Mouse (Mus musculus): ENCODE measurements around the gene Podn.

Gene Podn

DNA sequence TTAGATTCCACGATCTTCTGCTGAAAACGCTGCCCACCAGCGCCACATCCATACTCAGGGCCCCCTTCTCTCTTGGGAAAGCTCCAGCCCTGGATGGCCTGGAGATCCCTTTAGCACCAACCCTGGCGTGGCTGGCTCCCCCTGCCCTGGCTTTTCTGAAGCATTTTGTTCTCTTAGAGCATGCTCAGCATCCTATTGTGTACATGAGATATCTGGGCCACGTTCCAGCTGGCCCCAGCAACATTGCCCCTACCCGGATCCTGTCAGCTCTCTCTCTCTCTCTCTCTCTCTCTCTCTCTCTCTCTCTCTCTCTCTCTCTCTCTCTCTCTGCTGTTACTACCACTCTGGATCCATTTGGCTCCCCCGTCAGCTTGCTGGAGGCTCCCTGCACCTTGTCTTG lies 90.9 kb downstream of the Podn start:
- no peak for DNase-seq (ENCODE audit: low read depth, low spot score)

DNA sequence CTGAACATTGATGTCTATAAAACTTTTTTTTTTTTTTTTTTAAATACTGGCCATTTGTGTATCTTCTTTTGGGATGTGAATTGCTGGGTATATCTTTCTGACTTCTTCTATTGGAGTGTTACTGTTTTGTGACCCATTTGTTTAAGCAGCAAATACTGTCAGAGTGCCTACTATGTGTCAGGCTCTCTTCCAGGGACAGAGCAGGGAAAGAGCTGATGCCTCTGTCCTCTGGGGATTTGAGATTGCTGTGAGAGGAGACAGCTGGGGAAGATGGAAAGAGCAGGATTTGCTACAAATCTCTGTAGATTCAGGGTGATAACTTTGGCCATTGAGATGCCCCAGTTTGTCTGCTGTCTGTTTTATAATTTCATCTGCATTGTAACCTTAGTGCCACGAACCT lies 96.9 kb downstream of the Podn start:
- DNase-seq (ENCODE audit: low read depth, low spot score), result no peak

GRCm38 (mm10) chr4:107998641-107999332 lies 97.5 kb downstream of the Podn start:
- no peak for DNase-seq (ENCODE audit: low read depth, low spot score)

DNA sequence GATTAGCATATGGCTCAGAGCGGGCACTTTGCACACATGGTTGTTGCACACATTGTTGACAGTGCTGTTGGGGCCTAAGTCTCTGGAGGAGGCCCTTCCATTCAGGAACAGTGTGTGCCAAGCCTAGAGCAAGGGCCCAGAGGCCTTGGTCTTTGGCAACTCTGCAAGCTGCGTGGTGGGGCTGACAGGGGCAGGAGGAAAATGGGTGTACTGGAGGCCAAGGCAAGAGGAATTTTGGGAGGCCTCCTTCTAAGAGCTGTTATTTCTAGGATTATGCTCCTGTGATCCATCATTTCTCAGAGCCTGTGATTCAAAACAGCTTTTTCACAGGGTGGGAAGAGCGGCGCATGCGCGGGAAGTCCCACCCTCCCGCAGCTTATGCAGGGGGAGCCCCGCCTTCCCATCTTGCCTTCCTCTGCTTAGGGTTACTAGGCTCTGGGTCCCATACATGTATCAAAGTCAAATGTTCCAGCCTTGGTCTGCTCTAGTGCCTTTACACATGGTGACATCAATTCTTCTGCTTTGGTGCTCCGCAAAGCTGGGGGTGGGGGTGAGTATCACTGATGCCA lies 99.7 kb downstream of the Podn start:
- no peak for DNase-seq (ENCODE audit: low read depth, low spot score)

- DNase-seq (ENCODE audit: low read depth, low spot score), result no peak
Measured at GRCm38 (mm10) chr4:107995727-107996126, 100.5 kb downstream of the Podn start.

DNA sequence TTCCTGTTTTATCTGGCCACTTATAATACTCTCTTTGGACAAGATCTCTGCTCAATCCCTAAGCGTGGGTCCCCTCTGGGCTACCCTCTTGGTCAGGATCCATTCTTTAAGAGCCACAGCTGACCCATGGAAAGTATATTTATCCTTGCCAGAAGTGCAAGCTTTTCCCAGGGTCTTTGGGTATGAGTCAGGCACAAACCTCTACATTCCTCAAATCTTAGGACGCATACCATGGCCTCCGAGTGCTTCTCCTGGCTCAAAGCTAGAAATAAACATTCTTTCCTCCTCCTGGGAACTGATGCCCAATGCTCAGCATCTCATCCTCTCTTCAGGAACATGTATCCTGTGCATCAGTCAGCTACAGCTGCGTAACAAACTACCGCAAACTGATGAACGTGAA lies 101.2 kb downstream of the Podn start:
- DNase-seq (ENCODE audit: low read depth, low spot score), result no peak

GRCm38 (mm10) chr4:107991879-107992278 lies 104.4 kb downstream of the Podn start:
- no peak for DNase-seq (ENCODE audit: low read depth, low spot score)

GRCm38 (mm10) chr4:107990818-107991217 lies 105.4 kb downstream of the Podn start:
- no peak for DNase-seq (ENCODE audit: low read depth, low spot score)

GRCm38 (mm10) chr4:107988931-107989330 lies 107.3 kb downstream of the Podn start:
- DNase-seq (ENCODE audit: low read depth, low spot score), result no peak

- DNase-seq (ENCODE audit: low read depth, low spot score), result no peak
Measured at GRCm38 (mm10) chr4:107986386-107987168, 109.7 kb downstream of the Podn start.

DNA sequence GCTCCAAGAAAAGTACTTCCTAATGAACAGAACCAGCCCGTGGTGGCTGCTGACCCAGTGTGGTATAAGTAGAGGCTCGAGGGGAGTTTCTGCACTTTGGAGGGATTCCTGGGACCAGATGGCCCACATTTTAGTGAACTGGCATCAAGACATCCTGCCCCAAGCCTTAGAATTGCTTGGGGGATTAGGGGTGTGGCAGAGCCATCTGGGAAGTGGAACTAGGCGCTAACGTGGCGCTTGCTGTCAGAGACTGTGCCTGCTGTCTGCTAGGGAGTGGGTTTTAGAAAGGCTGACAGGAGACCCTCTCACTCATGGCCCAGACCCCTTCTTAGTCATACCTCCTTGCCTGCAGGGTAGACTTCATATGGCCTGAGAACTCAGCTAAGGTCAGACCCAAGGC lies 110.4 kb downstream of the Podn start:
- DNase-seq (ENCODE audit: low read depth, low spot score), result no peak

DNA sequence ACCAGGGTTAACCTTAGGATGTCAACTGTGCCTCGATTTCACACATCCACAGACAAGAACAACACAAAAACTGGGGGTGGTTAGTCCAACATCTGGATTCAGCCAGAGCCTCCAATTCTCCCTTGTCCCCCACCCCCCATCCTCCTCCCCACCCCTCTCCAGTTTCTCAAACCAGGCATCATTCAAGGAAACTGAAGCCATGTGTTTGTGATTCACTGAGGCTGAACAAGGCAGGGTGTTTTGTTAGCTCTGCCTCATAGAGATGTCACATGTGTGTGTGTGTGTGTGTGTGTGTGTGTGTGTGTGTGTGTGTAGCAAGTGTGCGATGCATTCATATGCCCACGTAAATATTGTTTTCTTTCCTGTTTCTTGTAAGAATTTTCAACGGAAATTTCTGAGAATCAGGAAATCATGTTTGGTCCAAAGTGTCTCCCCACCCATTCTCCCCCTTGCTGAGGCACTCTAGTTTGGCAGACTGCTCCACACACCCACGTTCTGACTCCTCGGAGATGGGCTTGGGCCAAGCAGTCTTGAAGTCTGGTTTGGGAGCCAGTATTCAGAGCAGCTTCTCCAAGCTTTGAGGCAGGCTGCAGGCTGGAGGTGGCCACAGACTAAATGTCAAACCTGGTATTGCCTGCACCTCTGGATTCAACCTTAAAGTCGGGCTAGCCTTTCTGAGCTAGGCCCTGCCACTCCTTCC lies 111.8 kb downstream of the Podn start:
- no peak for DNase-seq (ENCODE audit: low read depth, low spot score)

GRCm38 (mm10) chr4:107983717-107984116 lies 112.5 kb downstream of the Podn start:
- DNase-seq (ENCODE audit: low read depth, low spot score), result no peak

DNA sequence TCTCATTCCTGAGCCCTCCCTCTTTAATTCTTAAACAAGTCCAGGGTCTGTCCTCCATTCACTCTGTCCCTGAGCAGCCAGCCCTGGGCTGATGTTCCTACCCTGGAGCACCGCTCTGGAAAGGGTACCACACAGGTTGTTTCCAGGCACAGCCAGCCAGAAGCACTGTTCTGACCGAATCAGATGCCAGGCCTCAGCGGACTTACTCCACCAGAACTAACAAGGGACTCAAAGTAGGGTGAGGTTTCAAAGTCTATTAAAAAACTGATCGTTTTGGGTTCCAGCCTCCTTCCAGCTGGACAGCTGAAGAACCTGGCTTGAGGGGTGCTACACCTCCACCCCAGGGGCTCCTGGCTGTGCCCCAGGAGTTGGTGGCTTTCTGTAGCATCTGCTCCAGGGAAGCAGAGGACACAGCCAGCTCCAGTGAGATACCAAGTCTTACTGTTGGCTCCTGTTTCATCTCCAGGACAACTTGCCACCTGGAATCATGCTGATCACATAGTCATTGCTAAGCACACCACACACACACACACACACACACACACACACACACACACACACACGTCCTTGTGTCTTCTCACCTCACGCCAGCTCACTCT lies 116.1 kb downstream of the Podn start:
- DNase-seq (ENCODE audit: low read depth, low spot score), result no peak

DNA sequence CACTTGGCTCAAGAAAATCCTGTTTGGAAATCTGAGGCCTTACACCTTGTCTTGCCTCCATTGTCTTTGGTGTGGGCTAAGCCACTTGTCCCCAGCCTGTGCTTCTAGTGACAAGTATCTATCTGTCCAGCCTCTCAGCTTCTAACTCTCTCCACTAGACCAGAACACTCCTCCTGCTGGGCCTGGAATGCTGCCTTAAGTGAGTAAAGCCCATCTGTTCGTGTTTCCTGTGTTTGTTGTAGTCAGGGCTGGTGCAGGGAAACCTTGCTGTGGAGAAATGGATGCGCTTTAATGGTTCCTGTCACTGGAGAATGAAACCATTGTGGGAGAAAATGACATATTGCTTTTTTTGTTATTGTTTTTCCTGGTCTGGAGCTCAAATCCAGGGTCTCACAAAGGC lies 116.7 kb downstream of the Podn start:
- DNase-seq (ENCODE audit: low read depth, low spot score), result no peak

DNA sequence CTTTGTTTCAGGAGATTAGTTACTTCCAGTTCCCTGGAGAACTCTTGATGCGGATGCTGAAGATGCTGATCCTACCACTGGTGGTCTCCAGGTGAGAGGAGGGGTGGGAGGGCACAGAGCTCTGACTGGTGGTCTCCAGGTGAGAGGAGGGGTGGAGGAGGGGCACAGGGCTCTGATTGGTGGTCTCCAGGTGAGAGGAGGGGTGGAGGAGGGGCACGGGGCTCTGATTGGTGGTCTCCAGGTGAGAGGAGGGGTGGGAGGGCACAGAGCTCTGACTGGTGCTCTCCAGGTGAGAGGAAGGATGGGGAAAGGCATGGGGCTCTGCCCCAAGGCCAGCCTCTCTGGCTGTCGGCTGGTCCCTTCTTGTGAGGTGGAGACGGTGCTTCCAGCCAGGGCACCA lies 118.7 kb downstream of the Podn start:
- DNase-seq (ENCODE audit: low read depth, low spot score), result no peak

GRCm38 (mm10) chr4:107975004-107975403 lies 121.2 kb downstream of the Podn start:
- no peak for DNase-seq (ENCODE audit: low read depth, low spot score)

DNA sequence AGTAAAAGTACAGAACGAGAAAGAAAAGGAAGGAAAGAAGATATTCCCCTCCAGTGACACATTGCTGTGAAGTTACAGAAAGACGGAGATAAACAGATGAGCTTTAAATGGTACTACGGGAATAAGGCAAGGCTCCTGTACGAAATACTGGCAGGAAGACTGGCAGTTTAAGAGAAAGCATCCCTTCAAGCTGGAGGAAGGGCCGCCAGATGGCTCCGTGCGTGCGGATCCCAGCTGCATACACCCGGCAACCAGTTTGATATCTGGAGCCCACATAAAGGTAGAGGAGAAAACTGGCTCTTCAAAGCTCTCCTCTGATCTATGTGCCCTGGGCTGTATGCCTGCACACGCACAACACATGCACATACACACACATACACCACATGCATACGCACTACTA lies 121.7 kb downstream of the Podn start:
- DNase-seq (ENCODE audit: low read depth, low spot score), result no peak

DNA sequence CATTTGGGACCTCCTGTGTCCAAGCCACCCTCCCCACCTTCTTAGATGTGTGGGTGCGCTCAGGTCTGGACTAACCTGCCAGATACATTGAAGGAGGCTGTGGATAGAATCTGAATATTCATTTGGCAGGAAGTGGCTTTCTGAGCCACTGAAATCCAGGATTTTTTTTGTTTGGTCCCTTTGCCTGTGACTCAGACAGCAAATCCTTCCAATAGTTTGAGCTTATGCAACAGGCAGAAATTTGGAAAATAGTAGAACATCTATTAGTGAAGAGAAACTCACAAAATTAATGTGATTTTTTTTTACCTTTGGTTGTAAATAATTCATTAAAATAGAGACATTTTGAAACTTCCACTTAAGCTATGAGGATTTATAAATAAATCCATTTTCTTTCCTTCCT lies 125.1 kb downstream of the Podn start:
- DNase-seq (ENCODE audit: low read depth, low spot score), result no peak

DNA sequence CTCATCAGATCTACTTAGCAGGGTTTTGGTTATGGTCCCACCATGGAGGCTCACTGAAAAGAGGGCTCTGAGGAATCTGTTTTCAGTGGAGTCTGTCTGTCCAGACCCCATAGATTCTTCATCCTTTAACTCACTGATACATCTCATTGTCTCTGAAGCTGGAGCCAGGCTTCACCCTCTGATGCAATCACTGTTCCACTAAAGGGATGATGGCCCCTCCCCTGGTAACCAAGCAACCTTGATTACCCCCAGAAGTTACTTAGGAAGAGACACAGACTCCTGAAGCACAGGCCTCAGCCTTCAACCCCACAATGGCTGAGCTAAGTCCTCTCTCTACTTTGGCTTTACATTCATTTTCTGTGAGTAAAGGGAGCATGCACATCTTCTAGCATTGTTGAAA lies 126.5 kb downstream of the Podn start:
- peak; percentile 21 for DNase-seq (ENCODE audit: low read depth, low spot score)

- DNase-seq (ENCODE audit: low read depth, low spot score), result no peak
Measured at GRCm38 (mm10) chr4:107967966-107968682, 128.1 kb downstream of the Podn start, which contains the start of gene Slc1a7. Gene Slc1a7, plus strand, starts transcription at chr4:107968332.
